Mouse (Mus musculus): ENCODE measurements around the gene Slc9a5. TPM values are rescaled to one million over a fixed set of nuclear protein-coding genes. Genes with fewer than 3 reads are reported as not detected.

Gene Slc9a5
- total and polyA plus RNA-seq, 3 experiments: 0.95 to 4.5 (median 3.1) TPM

- Histone ChIP-seq H3K27me3 (replicated peaks) (peaks cover 16% of the 10 kb centered on the region), H3K79me2 (replicated peaks; ENCODE audit: control insufficient read depth, extremely low read depth, insufficient read depth, poor library complexity, severe bottlenecking) (no peaks in the 10 kb centered on the region; the same call in 1 of the 2 replicates), H3K36me3 (replicated peaks in 1 of 2; ENCODE audit: control insufficient read depth in 1 of 2, insufficient read depth in 1 of 2, low read length in 1 of 2) (no peaks in the 10 kb centered on the region), H3K4me3 (replicated peaks in 1 of 3; ENCODE audit: low read depth in 2 of 3, low read length in 2 of 3, poor library complexity in 1 of 3) (no peak overlapping the region), H3K9me3 (replicated peaks; ENCODE audit: low read length) (no peaks in the 10 kb centered on the region), H3K9ac (ENCODE audit: insufficient read depth, low read depth) (no peak overlapping the region), H3K4me2 (ENCODE audit: insufficient read depth, low read depth, poor library complexity, severe bottlenecking) (peak overlapping the region; percentile 37; the same call in 1 of the 2 replicates), H3K4me1 (ENCODE audit: control insufficient read depth in 1 of 2, insufficient read depth in 2 of 2) (peaks cover 15 to 39% of the 10 kb centered on the region in 2 experiments), H3K27ac (ENCODE audit: insufficient read depth, low read depth) (no peak overlapping the region)
- in situ Hi-C loops (cut with MboI; ENCODE audit: low pct_ligation_motif_present, low pct_unique_long_range_greater_than_20kb, low sequenced_read_pairs) (no loop called here), dilution Hi-C loops (cut with MboI; ENCODE audit: extremely low pct_ligation_motif_present, extremely low pct_unique_long_range_greater_than_20kb, low sequenced_read_pairs) (no loop called here)
- 0 out of 2 replicates have a peak, but pooled peaks have one; percentile 26 for TF ChIP-seq MEF2A (IDR thresholded peaks at IDR 0.05; ENCODE audit: borderline replicate concordance, low read depth, low read length)
- TF ChIP-seq MAZ (IDR thresholded peaks at IDR 0.05; ENCODE audit: low read depth, low read length): no peak
- TF ChIP-seq E2F4 (IDR thresholded peaks at IDR 0.05; ENCODE audit: insufficient replicate concordance, low read depth, low read length): no peak
- TF ChIP-seq IRF4 (IDR thresholded peaks at IDR 0.05; ENCODE audit: low read depth, low read length): peak; percentile 65; the same call in 1 of the 2 replicates
- TF ChIP-seq CHD2 (IDR thresholded peaks at IDR 0.05; ENCODE audit: low read length): peak; percentile 81
- peak; percentile 71 for TF ChIP-seq ETS1 (conservative IDR thresholded peaks at IDR 0.05; ENCODE audit: low read depth, low read length)
- peak; percentile 53; the same call in 1 of the 2 replicates for TF ChIP-seq JUND (conservative IDR thresholded peaks at IDR 0.05; ENCODE audit: low read depth, low read length)
- no peak for TF ChIP-seq NELFE (IDR thresholded peaks at IDR 0.05; ENCODE audit: low read depth, low read length)
- 0 out of 2 replicates have a peak, but pooled peaks have one; percentile 22 for TF ChIP-seq KAT2A (IDR thresholded peaks at IDR 0.05; ENCODE audit: insufficient replicate concordance, low read length)
- TF ChIP-seq EP300 (IDR thresholded peaks at IDR 0.05; ENCODE audit: low read length): peak; percentile 83
- TF ChIP-seq ELF1 (IDR thresholded peaks at IDR 0.05; ENCODE audit: low read depth, low read length): 0 out of 2 replicates have a peak, but pooled peaks have one; percentile 23
- peak; percentile 68 for TF ChIP-seq JUN (IDR thresholded peaks at IDR 0.05; ENCODE audit: insufficient read depth, low read depth, low read length)
- peak; percentile 68 for DNase-seq (ENCODE audit: extremely low read depth)
Measured at GRCm38 (mm10) chr8:105345061-105345975, 3.3 kb upstream of the Slc9a5 start.

- no peak for DNase-seq (ENCODE audit: extremely low read depth)
- Histone ChIP-seq H3K4me3 (replicated peaks in 1 of 3; ENCODE audit: low read depth in 2 of 3, low read length in 2 of 3, poor library complexity in 1 of 3) (peak overlapping the region; percentile 80 to 85 (median 82)), H3K4me2 (ENCODE audit: insufficient read depth, low read depth, poor library complexity, severe bottlenecking) (peak overlapping the region; percentile 68), H3K79me2 (replicated peaks; ENCODE audit: control insufficient read depth, extremely low read depth, insufficient read depth, poor library complexity, severe bottlenecking) (no peaks in the 10 kb centered on the region; the same call in 1 of the 2 replicates), H3K9me3 (replicated peaks; ENCODE audit: low read length) (no peaks in the 10 kb centered on the region), H3K9ac (ENCODE audit: insufficient read depth, low read depth) (peak overlapping the region; percentile 57; the same call in 1 of the 2 replicates), H3K27me3 (replicated peaks) (peaks cover 17% of the 10 kb centered on the region), H3K36me3 (replicated peaks in 1 of 2; ENCODE audit: control insufficient read depth in 1 of 2, insufficient read depth in 1 of 2, low read length in 1 of 2) (no peaks in the 10 kb centered on the region), H3K27ac (ENCODE audit: insufficient read depth, low read depth) (no peak overlapping the region), H3K4me1 (ENCODE audit: control insufficient read depth in 1 of 2, insufficient read depth in 2 of 2) (peaks cover 15 to 39% of the 10 kb centered on the region in 2 experiments)
- dilution Hi-C loops (cut with MboI; ENCODE audit: extremely low pct_ligation_motif_present, extremely low pct_unique_long_range_greater_than_20kb, low sequenced_read_pairs) (no loop called here), in situ Hi-C loops (cut with MboI; ENCODE audit: low pct_ligation_motif_present, low pct_unique_long_range_greater_than_20kb, low sequenced_read_pairs) (no loop called here)
- TF ChIP-seq RAD21 (IDR thresholded peaks at IDR 0.05; ENCODE audit: low read depth, low read length) (no peak), IRF4 (IDR thresholded peaks at IDR 0.05; ENCODE audit: low read depth, low read length) (0 out of 2 replicates have a peak, but pooled peaks have one; percentile 20), ZKSCAN1 (IDR thresholded peaks at IDR 0.05; ENCODE audit: borderline replicate concordance, low read depth, low read length) (no peak)
Measured at GRCm38 (mm10) chr8:105346611-105347427, 1.8 kb upstream of the Slc9a5 start.
